Mouse (Mus musculus) limb, embryonic 11.5 days (tissue): ENCODE measurements at regions not wholly inside any gene's neighbourhood (a gene's known extent, or its start where the extent isn't known, plus 50 kb on each side); places are given as distances from the start of the nearest gene placed in this dataset.

Source experiments
- ATAC-seq: fragments of 200-750 bp; cut with Nextera tagmentation; 2 replicates; pipeline ENCODE4 v1.8.0; 2017; ENCODE audit warnings: low read depth; ENCODE audit not compliant: insufficient number of reproducible peaks, low FRiP score, low TSS enrichment
- DNase-seq: peaks from one replicate; pipeline ENCODE4 v3.0.0-alpha.2; 2015; ENCODE audit warnings: low spot score
- H3K27ac ChIP-seq: fragments of 300-500 bp; sonication (generic); replicated peaks from 2 replicates; pipeline ENCODE4 v1.5.1; 2014; ENCODE audit warnings: low read depth, mild to moderate bottlenecking, low read length
- H3K27me3 ChIP-seq: fragments of 300-500 bp; sonication (generic); 2 replicates; pipeline ENCODE4 v1.6.1; 2014; ENCODE audit warnings: mild to moderate bottlenecking, low read length, mixed read lengths; ENCODE audit not compliant: control insufficient read depth, insufficient read depth
- H3K36me3 ChIP-seq: fragments of 300-500 bp; sonication (generic); 2 replicates; pipeline ENCODE4 v1.6.1; 2014; ENCODE audit warnings: mild to moderate bottlenecking, low read length, moderate library complexity, mixed read lengths; ENCODE audit not compliant: control insufficient read depth, insufficient read depth
- H3K4me1 ChIP-seq: fragments of 300-500 bp; sonication (generic); 2 replicates; pipeline ENCODE4 v1.6.1; 2014; ENCODE audit warnings: low read length, mixed read lengths; ENCODE audit not compliant: control insufficient read depth, insufficient read depth
- H3K4me2 ChIP-seq: fragments of 300-500 bp; sonication (generic); 2 replicates; pipeline ENCODE4 v1.6.1; 2014; ENCODE audit warnings: low read depth, mild to moderate bottlenecking, moderate library complexity; ENCODE audit not compliant: severe bottlenecking
- H3K4me3 ChIP-seq: fragments of 300-500 bp; sonication (generic); 2 replicates; pipeline ENCODE4 v1.5.1; 2014; ENCODE audit warnings: low read depth, low read length
- H3K9ac ChIP-seq: fragments of 300-500 bp; sonication (generic); 2 replicates; pipeline ENCODE4 v1.6.1; 2014; ENCODE audit warnings: mild to moderate bottlenecking, low read length
- H3K9me3 ChIP-seq: fragments of 300-500 bp; sonication (generic); 2 replicates; pipeline ENCODE4 v1.6.1; 2016; ENCODE audit warnings: low read length; ENCODE audit not compliant: control insufficient read depth
- WGBS: fragments of 180-500 bp; shearing (Covaris S2); extraction: QIAGEN DNeasy Blood & Tissue Kit; methylation state at CpG from one replicate; pipeline ENCODE4 v1.1.7; 2014; 5-methylcytosine and 5-hydroxymethylcytosine counted together

GRCm38 (mm10) chr2:57696992-57697772, 300.5 kb upstream of the Galnt5 start:
- H3K4me3 ChIP-seq, result no peak overlapping the region
- H3K9me3 ChIP-seq, result no peaks in the 10 kb centered on the region
- H3K4me1 ChIP-seq, result no peaks in the 10 kb centered on the region
- 54% methylated on average over 11 of the region's 11 CpGs for WGBS
- no peaks in the 10 kb centered on the region for H3K27me3 ChIP-seq
- H3K27ac ChIP-seq, result no peak overlapping the region
- no peak overlapping the region for H3K4me2 ChIP-seq
- no peak overlapping the region for H3K9ac ChIP-seq
- no peaks in the 10 kb centered on the region for H3K36me3 ChIP-seq
- no peak for ATAC-seq
- DNase-seq, result no peak

GRCm38 (mm10) chr2:57698659-57699061, 299.0 kb upstream of the Galnt5 start:
- Histone ChIP-seq H3K4me1 (no peaks in the 10 kb centered on the region), H3K36me3 (no peaks in the 10 kb centered on the region), H3K27ac (no peak overlapping the region), H3K4me2 (peak overlapping the region; percentile 41), H3K9me3 (no peaks in the 10 kb centered on the region), H3K4me3 (no peak overlapping the region; the same call in 1 of the 2 replicates), H3K27me3 (no peaks in the 10 kb centered on the region), H3K9ac (no peak overlapping the region)
- ATAC-seq, result no peak
- WGBS, result 11% methylated on average over 11 of the region's 11 CpGs
- peak; percentile 72 for DNase-seq

- H3K36me3 ChIP-seq, result no peaks in the 10 kb centered on the region
- no peaks in the 10 kb centered on the region for H3K9me3 ChIP-seq
- H3K4me3 ChIP-seq, result no peak overlapping the region
- H3K4me2 ChIP-seq, result no peak overlapping the region
- no peak overlapping the region for H3K27ac ChIP-seq
- no peaks in the 10 kb centered on the region for H3K4me1 ChIP-seq
- no peaks in the 10 kb centered on the region for H3K27me3 ChIP-seq
- DNase-seq (no peak), ATAC-seq (no peak)
- no peak overlapping the region for H3K9ac ChIP-seq
- 38% methylated on average over 4 of the region's 4 CpGs for WGBS
These were observed 298.5 kb upstream of the Galnt5 start for GRCm38 (mm10) chr2:57699226-57699625.

- Histone ChIP-seq H3K9ac (no peak overlapping the region), H3K27me3 (no peaks in the 10 kb centered on the region), H3K4me3 (no peak overlapping the region), H3K4me2 (no peak overlapping the region), H3K9me3 (no peaks in the 10 kb centered on the region), H3K27ac (no peak overlapping the region), H3K4me1 (no peaks in the 10 kb centered on the region), H3K36me3 (no peaks in the 10 kb centered on the region)
- WGBS, result 76% methylated on average over 10 of the region's 10 CpGs
- ATAC-seq (no peak), DNase-seq (no peak)
These were observed 280.8 kb upstream of the Galnt5 start for GRCm38 (mm10) chr2:57716754-57717510.
